Mouse (Mus musculus) kidney, adult 2 months (tissue): ENCODE measurements around the gene Gpr55. TPM values are rescaled to one million over a fixed set of nuclear protein-coding genes. Genes with fewer than 3 reads are reported as not detected.
A peak's percentile ranks its signal among the peaks of the same experiment; 100 is the strongest.

ENCODE experiments used
- DNase-seq: peaks from one replicate; pipeline ENCODE4 v3.0.0; 2021
- H3K27ac ChIP-seq: fragments of 200-500 bp; 2 replicates; pipeline ENCODE4 v1.5.1; 2012; ENCODE audit warnings: low read depth, low read length, control low read depth, inconsistent platforms; ENCODE audit not compliant: insufficient read depth
- H3K27me3 ChIP-seq: fragments of 200-500 bp; replicated peaks from 2 replicates; pipeline ENCODE4 v1.6.1; 2012; ENCODE audit warnings: mild to moderate bottlenecking, moderate library complexity, low read length, inconsistent platforms; ENCODE audit not compliant: control insufficient read depth, insufficient read depth
- H3K36me3 ChIP-seq: fragments of 200-500 bp; 2 replicates; pipeline ENCODE4 v1.6.1; 2012; ENCODE audit warnings: mild to moderate bottlenecking, moderate library complexity, low read length, inconsistent platforms; ENCODE audit not compliant: control insufficient read depth, insufficient read depth
- H3K4me1 ChIP-seq: fragments of 200-500 bp; 2 replicates; pipeline ENCODE4 v1.6.1; 2011; ENCODE audit warnings: low read length; ENCODE audit not compliant: control insufficient read depth, insufficient read depth
- H3K4me3 ChIP-seq: fragments of 200-500 bp; 2 replicates; pipeline ENCODE4 v1.5.1; 2011; ENCODE audit warnings: mild to moderate bottlenecking, low read depth, low read length, control low read depth; ENCODE audit not compliant: insufficient read depth
- CTCF ChIP-seq: fragments of 200-500 bp; conservative IDR thresholded peaks from 2 replicates; pipeline ENCODE4 v1.5.1; 2011; ENCODE audit warnings: low read depth, mild to moderate bottlenecking, control low read depth, low read length, moderate library complexity, mixed read lengths; ENCODE audit not compliant: insufficient read depth, insufficient read length
- POLR2A ChIP-seq: fragments of 200-500 bp; IDR thresholded peaks from one replicate; pipeline ENCODE4 v1.6.1; 2011; ENCODE audit warnings: low read depth, low read length, control low read depth
- WGBS: fragments of 180-500 bp; shearing (Covaris S2); methylation state at CpG from one replicate; pipeline ENCODE4 v1.1.7; 2018; 5-methylcytosine and 5-hydroxymethylcytosine counted together
- polyA plus RNA-seq: library from polyadenylated mRNA; depleted of rRNA; stranded (reverse); fragments of >200 nt; gene quantifications from 2 replicates; pipeline ENCODE4 v1.2.3, GENCODE M21; 2012; rRNA removed

The Gpr55 gene
- polyA plus RNA-seq, 1 experiment = not detected

- no peak for DNase-seq
- no peak overlapping the region for H3K4me3 ChIP-seq
- peaks cover 8% of the 10 kb centered on the region for H3K4me1 ChIP-seq
- H3K27ac ChIP-seq = no peak overlapping the region
- H3K36me3 ChIP-seq = no peaks in the 10 kb centered on the region
- TF ChIP-seq CTCF (no peak), POLR2A (no peak)
- no peaks in the 10 kb centered on the region for H3K27me3 ChIP-seq
- 82% methylated on average over 5 of the region's 5 CpGs for WGBS
Observed at GRCm38 (mm10) chr1:85896110-85896509, 64.7 kb downstream of the Gpr55 start.

GRCm38 (mm10) chr1:85895391-85895837, 65.4 kb downstream of the Gpr55 start:
- no peaks in the 10 kb centered on the region for H3K27me3 ChIP-seq
- H3K4me3 ChIP-seq = peak overlapping the region; percentile 87
- DNase-seq = peak; percentile 73
- H3K27ac ChIP-seq = no peak overlapping the region
- TF ChIP-seq POLR2A (no peak), CTCF (peak; percentile 43)
- no peaks in the 10 kb centered on the region for H3K36me3 ChIP-seq
- 2% methylated on average over 15 of the region's 15 CpGs for WGBS
- peaks cover 5% of the 10 kb centered on the region for H3K4me1 ChIP-seq

GRCm38 (mm10) chr1:85894748-85895360, 66.0 kb downstream of the Gpr55 start:
- WGBS = under 1% methylated on average over 30 of the region's 30 CpGs
- H3K36me3 ChIP-seq = no peaks in the 10 kb centered on the region
- H3K4me3 ChIP-seq = peak overlapping the region; percentile 87
- no peak overlapping the region for H3K27ac ChIP-seq
- peak; percentile 19 for DNase-seq
- peaks cover 2% of the 10 kb centered on the region; the same call in 1 of the 2 replicates for H3K4me1 ChIP-seq
- H3K27me3 ChIP-seq = no peaks in the 10 kb centered on the region
- TF ChIP-seq POLR2A (no peak), CTCF (no peak)

- TF ChIP-seq CTCF (no peak), POLR2A (no peak)
- Histone ChIP-seq H3K27ac (no peak within 1 kb of the TSS), H3K36me3 (no peaks in the 10 kb centered on the region), H3K4me1 (peaks cover 2% of the 10 kb centered on the region; the same call in 1 of the 2 replicates), H3K27me3 (no peaks in the 10 kb centered on the region), H3K4me3 (peak within 1 kb of the TSS; percentile 87)
- under 1% methylated on average over 35 of the region's 35 CpGs for WGBS
- DNase-seq = peak; percentile 91
Observed at GRCm38 (mm10) chr1:85894231-85894747, 66.5 kb downstream of the Gpr55 start, which contains the start of gene Itm2c. Itm2c (plus strand) TSS chr1:85894281.

Other genes starting within 250 kb of the Gpr55 start
- gene A630001G21Rik, start 182.4 kb downstream of the Gpr55 start, polyA plus RNA-seq = 1.2 and 2.5 TPM in 2 replicates
- 38.1 and 41.8 TPM in 2 replicates for gene Cab39, start 167.6 kb downstream of the Gpr55 start, polyA plus RNA-seq
- gene Itm2c, start 66.7 kb downstream of the Gpr55 start, polyA plus RNA-seq = 166 and 198 TPM in 2 replicates
- gene 4933407L21Rik, start 32.5 kb downstream of the Gpr55 start, polyA plus RNA-seq = 0.06 and 0.12 TPM in 2 replicates
- 0.33 and 0.39 TPM in 2 replicates for gene Spata3, start 55.8 kb upstream of the Gpr55 start, polyA plus RNA-seq
- 0.13 and 0.20 TPM in 2 replicates for gene 2810459M11Rik, start 84.9 kb upstream of the Gpr55 start, polyA plus RNA-seq
- 61.2 and 64.4 TPM in 2 replicates for gene Psmd1, start 103.4 kb upstream of the Gpr55 start, polyA plus RNA-seq
- 0.33 and 0.71 TPM in 2 replicates for gene Htr2b, start 151.0 kb upstream of the Gpr55 start, polyA plus RNA-seq
- not detected in 2 replicates for gene Gm21972, start 172.6 kb upstream of the Gpr55 start, polyA plus RNA-seq
- 7.1 and 7.4 TPM in 2 replicates for gene Armc9, start 193.8 kb upstream of the Gpr55 start, polyA plus RNA-seq